In genomic region chr1:92005617-92005940, GRCm38 (mm10) we compare ENCODE assay signal across 22 mouse cellular contexts.
DNase-seq lines count a peak whose midpoint lies in the region; ATAC-seq and TF ChIP-seq lines count a peak whose summit lies in the region.
"Had no signal": no experiment of that assay in that cellular context is flagged by ENCODE, and none has a peak within 500 bp of the region (broad histone marks: within the 10 kb centered on the region; RNA-seq: fewer than 3 reads in every experiment).

No protein-coding gene starts in this region.

- peaks cover 5% of the 10 kb centered on the region; the same call in 1 of the 2 replicates for H3K4me1 ChIP-seq in embryonic facial prominence, embryonic 14.5 days (ENCODE audit: control insufficient read depth, insufficient read depth, low read length)
- H3K4me1 ChIP-seq in embryonic facial prominence, embryonic 10.5 days, result no peaks in the 10 kb centered on the region; the same call in 1 of the 2 replicates
- H3K4me1 ChIP-seq in megakaryocyte, embryonic 14.5 days, result peaks cover 30% of the 10 kb centered on the region
- H3K4me1 ChIP-seq in limb, embryonic 14.5 days (ENCODE audit: control insufficient read depth, insufficient read depth, low read length), result peaks cover 14% of the 10 kb centered on the region; the same call in 1 of the 2 replicates
- H3K4me1 ChIP-seq: embryonic facial prominence, embryonic 15.5 days; hindbrain, embryonic 15.5 days had no signal

- H3K27me3 ChIP-seq in embryonic facial prominence, embryonic 14.5 days (replicated peaks; ENCODE audit: control insufficient read depth, insufficient read depth, low read length), result no peaks in the 10 kb centered on the region
- H3K27me3 ChIP-seq in embryonic facial prominence, embryonic 10.5 days (replicated peaks; ENCODE audit: low read depth, poor library complexity, severe bottlenecking), result no peaks in the 10 kb centered on the region
- no peaks in the 10 kb centered on the region for H3K27me3 ChIP-seq in megakaryocyte, embryonic 14.5 days (replicated peaks)
- no peaks in the 10 kb centered on the region for H3K27me3 ChIP-seq in limb, embryonic 14.5 days (ENCODE audit: control insufficient read depth, insufficient read depth, low read length)
- H3K27me3 ChIP-seq: CH12.LX; embryonic facial prominence, embryonic 15.5 days; heart, embryonic 13.5 days; hindbrain, embryonic 15.5 days had no signal

- no peak for TF ChIP-seq POLR2A in limb, embryonic 14.5 days (IDR thresholded peaks at IDR 0.05; ENCODE audit: borderline replicate concordance, extremely low read depth, insufficient read depth, insufficient read length)

- 0 out of 2 replicates have a peak overlapping the region, but pooled peaks have one; percentile 21 for H3K27ac ChIP-seq in embryonic facial prominence, embryonic 14.5 days (replicated peaks; ENCODE audit: low read depth, low read length)
- no peak overlapping the region for H3K27ac ChIP-seq in embryonic facial prominence, embryonic 10.5 days (replicated peaks)
- peak overlapping the region; percentile 33; the same call in 1 of the 2 replicates for H3K27ac ChIP-seq in limb, embryonic 14.5 days (replicated peaks; ENCODE audit: low read depth, low read length)
- H3K27ac ChIP-seq: embryonic facial prominence, embryonic 15.5 days; forebrain, embryonic 10.5 days; heart, embryonic 13.5 days; hindbrain, embryonic 15.5 days had no signal

- no peak overlapping the region for H3K9ac ChIP-seq in embryonic facial prominence, embryonic 14.5 days (ENCODE audit: low read depth, low read length)
- no peak overlapping the region for H3K9ac ChIP-seq in limb, embryonic 14.5 days (ENCODE audit: low read depth, low read length, severe bottlenecking)
- H3K9ac ChIP-seq: embryonic facial prominence, embryonic 15.5 days; forebrain, postnatal 0 days; heart, embryonic 13.5 days; hindbrain, embryonic 15.5 days had no signal

- no peak overlapping the region for H3K4me2 ChIP-seq in embryonic facial prominence, embryonic 14.5 days (ENCODE audit: low read depth, low read length)
- H3K4me2 ChIP-seq in limb, embryonic 14.5 days (replicated peaks; ENCODE audit: low read depth, low read length, severe bottlenecking), result no peak overlapping the region
- H3K4me2 ChIP-seq: embryonic facial prominence, embryonic 15.5 days; heart, embryonic 13.5 days; hindbrain, embryonic 15.5 days had no signal

- no peak for ATAC-seq in embryonic facial prominence, embryonic 14.5 days (ENCODE audit: low read depth)
- ATAC-seq in megakaryocyte, adult 5-6 weeks (ENCODE audit: poor library complexity, severe bottlenecking), result no peak
- ATAC-seq in limb, embryonic 14.5 days (ENCODE audit: low FRiP score, low read depth), result no peak
- ATAC-seq: forebrain, postnatal 0 days; intestine, embryonic 16.5 days had no signal

- DNase-seq in embryonic facial prominence, embryonic 14.5 days (ENCODE audit: low spot score), result no peak
- DNase-seq in embryonic facial prominence, embryonic 10.5 days (ENCODE audit: low spot score), result no peak
- peak; percentile 35 for DNase-seq in gastrocnemius, postnatal 25 days
- no peak for DNase-seq in gastrocnemius, postnatal 4 days (ENCODE audit: low spot score in 2 of 2)
- no peak for DNase-seq in limb, embryonic 14.5 days (ENCODE audit: low spot score)
- DNase-seq in kidney, adult 18-20 months, result no peak
- DNase-seq: adrenal gland, adult 2 months; adrenal gland, postnatal 25 days; cerebellum, adult 18-20 months; cerebellum, postnatal 36 days; forebrain, postnatal 0 days; heart, adult 11 months; heart, postnatal 36 days had no signal

- H3K9me3 ChIP-seq in embryonic facial prominence, embryonic 14.5 days (ENCODE audit: control insufficient read depth, low read length), result no peaks in the 10 kb centered on the region
- no peaks in the 10 kb centered on the region for H3K9me3 ChIP-seq in embryonic facial prominence, embryonic 10.5 days
- H3K9me3 ChIP-seq in megakaryocyte, embryonic 14.5 days, result no peaks in the 10 kb centered on the region
- no peaks in the 10 kb centered on the region for H3K9me3 ChIP-seq in limb, embryonic 14.5 days (ENCODE audit: control insufficient read depth, low read length)
- H3K9me3 ChIP-seq: embryonic facial prominence, embryonic 15.5 days; forebrain, embryonic 10.5 days; heart, embryonic 13.5 days; hindbrain, embryonic 15.5 days had no signal

- no peak overlapping the region for H3K4me3 ChIP-seq in embryonic facial prominence, embryonic 14.5 days (ENCODE audit: low read depth, low read length)
- H3K4me3 ChIP-seq in embryonic facial prominence, embryonic 10.5 days, result no peak overlapping the region
- peak overlapping the region; percentile 65 for H3K4me3 ChIP-seq in megakaryocyte, embryonic 14.5 days (replicated peaks)
- H3K4me3 ChIP-seq in limb, embryonic 14.5 days (replicated peaks; ENCODE audit: low read length), result no peak overlapping the region
- H3K4me3 ChIP-seq: embryonic facial prominence, embryonic 15.5 days; erythroblast, embryonic 14.5 days; forebrain, embryonic 10.5 days; heart, embryonic 13.5 days; hindbrain, embryonic 15.5 days had no signal

- H3K36me3 ChIP-seq in embryonic facial prominence, embryonic 14.5 days (ENCODE audit: control insufficient read depth, insufficient read depth, low read length), result peaks cover 12% of the 10 kb centered on the region
- peaks cover 20% of the 10 kb centered on the region for H3K36me3 ChIP-seq in embryonic facial prominence, embryonic 10.5 days (replicated peaks)
- peaks cover 15% of the 10 kb centered on the region for H3K36me3 ChIP-seq in megakaryocyte, embryonic 14.5 days (replicated peaks; ENCODE audit: low read length)
- 0 out of 2 replicates have a peak, but pooled peaks cover 2% of the 10 kb centered on the region for H3K36me3 ChIP-seq in limb, embryonic 14.5 days (ENCODE audit: control insufficient read depth, insufficient read depth, low read length)
- H3K36me3 ChIP-seq: hindbrain, embryonic 15.5 days had no signal

- 71% methylated on average over 2 of the region's 2 CpGs for WGBS in embryonic facial prominence, embryonic 14.5 days
- WGBS in embryonic facial prominence, embryonic 10.5 days, result 57% methylated on average over 2 of the region's 2 CpGs
- 67% methylated on average over 2 of the region's 2 CpGs for WGBS in limb, embryonic 14.5 days
